Mouse (Mus musculus) testis, adult 2 months (tissue): ENCODE results near the gene Tnip3.

Experiments used
- CTCF ChIP-seq: fragments of 200-500 bp; IDR thresholded peaks from 2 replicates; pipeline ENCODE4 v1.5.1; 2012; ENCODE audit warnings: low read depth, mild to moderate bottlenecking, inconsistent platforms, low read length, moderate library complexity; ENCODE audit not compliant: control insufficient read depth, insufficient read depth, insufficient replicate concordance
- POLR2A ChIP-seq: fragments of 200-500 bp; IDR thresholded peaks from 2 replicates; pipeline ENCODE4 v1.6.1; 2012; ENCODE audit warnings: low read depth, mild to moderate bottlenecking, inconsistent platforms, low read length, moderate library complexity; ENCODE audit not compliant: control insufficient read depth

GRCm38 (mm10) chr6:65533687-65534086, 8.6 kb downstream of the Tnip3 start:
- no peak for TF ChIP-seq CTCF
- TF ChIP-seq POLR2A = no peak
